Mouse (Mus musculus) neural tube, embryonic 12.5 days (tissue): ENCODE measurements at regions not wholly inside any gene's neighbourhood (a gene's known extent, or its start where the extent isn't known, plus 50 kb on each side); places are given as distances from the start of the nearest gene placed in this dataset.

Experiments
- ATAC-seq: fragments of 200-750 bp; cut with Nextera tagmentation; 2 replicates; pipeline ENCODE4 v1.8.0; 2017; ENCODE audit warnings: low read depth, mild to moderate bottlenecking, moderate TSS enrichment, moderate library complexity; ENCODE audit not compliant: low FRiP score
- H3K27ac ChIP-seq: fragments of 300-500 bp; sonication (generic); 2 replicates; pipeline ENCODE4 v1.5.1; 2016
- H3K27me3 ChIP-seq: fragments of 300-500 bp; sonication (generic); replicated peaks from 2 replicates; pipeline ENCODE4 v1.6.1; 2016; ENCODE audit warnings: mild to moderate bottlenecking
- H3K36me3 ChIP-seq: fragments of 300-500 bp; sonication (generic); 2 replicates; pipeline ENCODE4 v1.6.1; 2016; ENCODE audit warnings: mild to moderate bottlenecking
- H3K4me1 ChIP-seq: fragments of 300-500 bp; sonication (generic); 2 replicates; pipeline ENCODE4 v1.6.1; 2016
- H3K4me2 ChIP-seq: fragments of 300-500 bp; sonication (generic); replicated peaks from 2 replicates; pipeline ENCODE4 v1.6.1; 2016; ENCODE audit warnings: mild to moderate bottlenecking
- H3K4me3 ChIP-seq: fragments of 300-500 bp; sonication (generic); 2 replicates; pipeline ENCODE4 v1.5.1; 2016
- H3K9ac ChIP-seq: fragments of 300-500 bp; sonication (generic); 2 replicates; pipeline ENCODE4 v1.6.1; 2016; ENCODE audit warnings: mild to moderate bottlenecking
- H3K9me3 ChIP-seq: fragments of 300-500 bp; sonication (generic); 2 replicates; pipeline ENCODE4 v1.6.1; 2016; ENCODE audit warnings: mild to moderate bottlenecking
- WGBS: fragments of 180-500 bp; shearing (Covaris S2); methylation state at CpG from one replicate; pipeline ENCODE4 v1.1.7; 2016; 5-methylcytosine and 5-hydroxymethylcytosine counted together

DNA sequence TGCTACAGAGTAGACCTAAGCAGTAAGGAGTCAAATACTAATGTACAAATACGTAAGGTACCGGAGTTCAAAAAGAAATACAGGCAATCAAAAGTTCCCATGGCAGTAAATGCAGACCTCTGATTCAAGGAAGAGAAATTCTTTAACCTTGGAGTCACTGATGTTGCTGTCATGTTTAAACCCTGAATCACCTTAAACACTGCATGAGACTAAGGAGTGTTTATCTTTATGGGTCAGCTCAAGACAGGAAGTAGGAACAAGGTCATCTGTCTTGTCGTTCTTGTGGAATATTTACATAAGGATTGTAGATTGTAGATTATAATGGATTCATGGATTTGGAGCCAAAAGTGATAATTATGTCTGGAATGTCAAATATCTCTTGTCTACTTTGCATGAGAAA lies 1708.7 kb upstream of the Slc10a2 start:
- 80% methylated on average over 3 of the region's 3 CpGs for WGBS
- Histone ChIP-seq H3K4me3 (no peak overlapping the region), H3K27ac (no peak overlapping the region), H3K36me3 (no peaks in the 10 kb centered on the region), H3K9ac (no peak overlapping the region), H3K9me3 (no peaks in the 10 kb centered on the region), H3K27me3 (no peaks in the 10 kb centered on the region), H3K4me2 (no peak overlapping the region), H3K4me1 (no peaks in the 10 kb centered on the region)
- no peak for ATAC-seq

DNA sequence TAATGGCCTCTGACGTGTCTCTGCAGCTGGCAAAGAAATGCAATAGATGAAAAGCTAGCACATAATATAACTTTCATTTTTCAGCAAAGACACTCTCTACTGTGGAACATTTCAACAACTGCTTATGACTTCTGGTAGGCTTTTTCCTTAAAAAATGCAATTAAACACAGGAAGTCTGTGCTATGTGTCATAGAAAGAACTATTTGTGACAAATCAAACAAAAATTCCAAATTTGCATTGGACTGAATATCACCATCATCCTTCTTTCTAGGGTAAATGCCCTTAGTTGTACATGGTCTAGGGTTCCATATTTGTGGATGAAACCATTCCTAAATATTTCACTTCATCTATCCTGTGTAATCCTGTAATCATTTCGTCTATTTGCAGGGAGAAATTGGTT lies 1702.0 kb upstream of the Slc10a2 start:
- H3K27ac ChIP-seq = no peak overlapping the region
- H3K4me3 ChIP-seq = no peak overlapping the region
- H3K9me3 ChIP-seq = no peaks in the 10 kb centered on the region
- WGBS = 59% methylated on average over 2 of the region's 2 CpGs
- ATAC-seq = no peak
- H3K4me2 ChIP-seq = no peak overlapping the region
- no peaks in the 10 kb centered on the region for H3K4me1 ChIP-seq
- no peaks in the 10 kb centered on the region for H3K36me3 ChIP-seq
- no peaks in the 10 kb centered on the region for H3K27me3 ChIP-seq
- H3K9ac ChIP-seq = no peak overlapping the region

DNA sequence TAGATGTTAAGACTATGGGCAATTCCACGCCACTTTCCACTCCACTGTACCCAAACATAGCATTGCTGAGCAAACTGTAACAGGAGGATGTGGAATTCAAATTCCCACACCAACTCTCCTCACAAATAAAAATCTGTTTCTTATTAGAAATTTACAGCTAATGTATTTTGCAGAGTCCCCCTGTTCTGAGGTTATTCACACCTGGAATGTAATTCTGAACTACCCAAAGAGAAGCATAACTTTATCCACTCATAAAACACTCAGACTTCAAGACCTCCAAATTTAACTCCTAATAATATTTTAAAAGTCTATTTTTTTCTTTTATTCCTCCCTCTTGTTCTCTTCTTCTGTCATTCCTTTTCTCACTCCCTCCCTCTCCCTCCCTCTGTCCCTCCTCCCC lies 1698.0 kb upstream of the Slc10a2 start:
- no peak overlapping the region for H3K27ac ChIP-seq
- no peaks in the 10 kb centered on the region for H3K4me1 ChIP-seq
- H3K36me3 ChIP-seq = no peaks in the 10 kb centered on the region
- ATAC-seq = no peak
- no peak overlapping the region for H3K9ac ChIP-seq
- no peak overlapping the region for H3K4me2 ChIP-seq
- no peaks in the 10 kb centered on the region for H3K9me3 ChIP-seq
- H3K27me3 ChIP-seq = no peaks in the 10 kb centered on the region
- no peak overlapping the region for H3K4me3 ChIP-seq
- 79% methylated on average over 1 of the region's 1 CpGs for WGBS

DNA sequence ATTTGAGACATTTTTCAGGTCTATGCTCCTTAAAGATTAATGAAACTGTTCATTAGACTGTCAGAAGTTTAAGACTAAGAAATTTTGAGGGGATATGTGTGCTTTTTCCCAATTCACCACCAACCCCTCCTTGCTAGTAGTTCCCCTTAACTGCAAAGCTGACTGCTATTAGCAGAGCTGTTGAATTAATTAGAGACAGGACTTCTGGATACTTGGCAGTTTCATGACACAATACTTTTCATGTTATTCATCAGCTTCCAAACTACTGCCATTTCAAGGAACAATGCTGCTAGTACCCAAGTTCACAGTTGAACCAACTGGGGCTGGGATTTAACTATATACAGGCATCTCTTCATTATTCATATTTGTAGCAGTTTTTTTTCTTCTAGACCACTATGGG lies 1695.9 kb upstream of the Slc10a2 start:
- Histone ChIP-seq H3K27ac (no peak overlapping the region), H3K4me2 (no peak overlapping the region), H3K36me3 (no peaks in the 10 kb centered on the region), H3K9ac (no peak overlapping the region), H3K4me1 (no peaks in the 10 kb centered on the region), H3K27me3 (no peaks in the 10 kb centered on the region), H3K9me3 (no peaks in the 10 kb centered on the region), H3K4me3 (no peak overlapping the region)
- ATAC-seq = no peak

DNA sequence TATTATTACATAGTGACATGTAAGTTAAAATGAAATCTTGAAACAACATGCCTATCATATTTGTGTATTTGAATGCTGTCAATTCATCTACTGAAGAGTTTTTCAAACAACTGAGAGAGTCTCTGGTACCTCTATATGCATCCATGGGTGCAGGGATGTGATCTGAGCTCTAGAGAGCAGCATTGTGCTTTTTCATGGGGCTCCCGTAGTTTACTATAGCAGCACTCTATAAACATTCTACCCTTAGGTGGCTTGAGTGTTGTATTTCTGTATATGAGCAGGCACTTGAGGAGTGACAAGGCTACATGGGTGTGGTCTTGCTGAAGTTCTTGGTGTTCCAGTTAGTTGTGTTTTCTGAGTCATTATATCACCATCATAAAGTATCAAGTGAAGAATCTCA lies 1683.9 kb upstream of the Slc10a2 start:
- Histone ChIP-seq H3K27ac (no peak overlapping the region), H3K4me3 (no peak overlapping the region), H3K4me2 (no peak overlapping the region), H3K9ac (no peak overlapping the region), H3K9me3 (no peaks in the 10 kb centered on the region), H3K4me1 (no peaks in the 10 kb centered on the region), H3K27me3 (no peaks in the 10 kb centered on the region), H3K36me3 (no peaks in the 10 kb centered on the region)
- WGBS = 73% methylated on average over 1 of the region's 1 CpGs
- no peak for ATAC-seq

DNA sequence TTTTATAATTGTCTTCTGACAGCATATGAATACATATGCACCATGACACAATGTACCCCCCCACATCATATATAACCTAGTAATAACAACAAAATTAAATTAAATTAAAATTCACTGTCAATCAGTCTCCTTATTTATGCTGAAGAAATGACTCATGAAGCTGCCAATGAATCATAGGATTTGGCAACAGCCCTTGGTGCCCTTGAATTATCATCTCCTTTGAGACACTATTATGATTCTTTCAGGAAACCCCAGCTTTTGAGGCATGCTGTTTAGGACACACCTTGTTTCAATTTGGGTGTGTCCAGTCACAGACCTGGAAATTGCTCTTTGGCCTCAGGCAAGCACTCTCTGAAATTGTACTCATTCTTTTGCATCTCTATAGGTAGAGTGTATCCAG lies 1675.8 kb upstream of the Slc10a2 start:
- no peak overlapping the region for H3K4me2 ChIP-seq
- no peaks in the 10 kb centered on the region for H3K27me3 ChIP-seq
- no peak overlapping the region for H3K4me3 ChIP-seq
- no peaks in the 10 kb centered on the region for H3K36me3 ChIP-seq
- no peak overlapping the region for H3K27ac ChIP-seq
- no peaks in the 10 kb centered on the region for H3K9me3 ChIP-seq
- no peak overlapping the region for H3K9ac ChIP-seq
- no peak for ATAC-seq
- H3K4me1 ChIP-seq = no peaks in the 10 kb centered on the region

DNA sequence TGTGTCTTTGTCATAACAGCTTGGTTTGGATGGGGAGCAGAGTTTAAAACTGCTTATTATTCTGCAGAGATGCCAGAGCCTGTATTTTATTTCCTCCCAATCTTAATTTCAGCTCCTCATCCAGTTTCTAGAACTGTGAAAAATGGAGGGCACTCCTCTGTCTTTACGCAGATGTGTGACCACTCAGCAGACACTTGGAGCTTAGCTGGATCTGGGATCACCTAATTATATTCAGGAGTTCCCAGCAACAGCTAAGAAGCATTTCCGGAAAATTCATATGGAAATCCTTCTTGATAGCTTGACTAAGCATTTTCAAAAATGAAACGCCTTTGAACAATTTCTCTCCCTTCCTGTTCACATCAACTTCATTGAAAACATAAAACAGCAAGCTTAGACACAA lies 1670.0 kb upstream of the Slc10a2 start:
- H3K9ac ChIP-seq = no peak overlapping the region
- H3K4me2 ChIP-seq = no peak overlapping the region
- no peak overlapping the region for H3K4me3 ChIP-seq
- H3K27me3 ChIP-seq = no peaks in the 10 kb centered on the region
- ATAC-seq = no peak
- WGBS = 94% methylated on average over 3 of the region's 3 CpGs
- H3K9me3 ChIP-seq = no peaks in the 10 kb centered on the region
- H3K27ac ChIP-seq = no peak overlapping the region
- no peaks in the 10 kb centered on the region for H3K4me1 ChIP-seq
- H3K36me3 ChIP-seq = no peaks in the 10 kb centered on the region

DNA sequence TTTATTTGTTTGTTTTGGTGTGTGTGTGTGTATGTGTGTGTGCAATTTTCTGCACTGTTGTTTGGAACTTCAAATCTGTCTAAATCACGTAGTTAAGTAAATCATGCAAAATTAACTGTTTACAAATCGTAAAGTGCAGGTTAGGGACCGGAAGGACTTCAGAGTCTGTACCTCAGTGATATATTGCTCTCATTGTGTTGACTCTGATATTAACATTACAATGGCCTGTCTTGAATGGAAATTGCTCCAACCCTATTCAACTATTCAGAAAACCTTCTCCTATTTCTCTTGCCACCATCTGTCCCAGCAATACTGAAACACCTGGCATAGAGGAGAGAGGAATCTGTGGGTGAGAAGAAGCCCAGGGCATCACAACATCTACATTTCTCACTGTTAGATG lies 1624.4 kb upstream of the Slc10a2 start:
- Histone ChIP-seq H3K27ac (no peak overlapping the region), H3K4me1 (0 out of 2 replicates have a peak, but pooled peaks cover 2% of the 10 kb centered on the region), H3K9me3 (no peaks in the 10 kb centered on the region), H3K27me3 (no peaks in the 10 kb centered on the region), H3K4me3 (no peak overlapping the region), H3K36me3 (no peaks in the 10 kb centered on the region), H3K9ac (no peak overlapping the region), H3K4me2 (no peak overlapping the region)
- WGBS = 29% methylated on average over 3 of the region's 3 CpGs
- ATAC-seq = peak; percentile 83

DNA sequence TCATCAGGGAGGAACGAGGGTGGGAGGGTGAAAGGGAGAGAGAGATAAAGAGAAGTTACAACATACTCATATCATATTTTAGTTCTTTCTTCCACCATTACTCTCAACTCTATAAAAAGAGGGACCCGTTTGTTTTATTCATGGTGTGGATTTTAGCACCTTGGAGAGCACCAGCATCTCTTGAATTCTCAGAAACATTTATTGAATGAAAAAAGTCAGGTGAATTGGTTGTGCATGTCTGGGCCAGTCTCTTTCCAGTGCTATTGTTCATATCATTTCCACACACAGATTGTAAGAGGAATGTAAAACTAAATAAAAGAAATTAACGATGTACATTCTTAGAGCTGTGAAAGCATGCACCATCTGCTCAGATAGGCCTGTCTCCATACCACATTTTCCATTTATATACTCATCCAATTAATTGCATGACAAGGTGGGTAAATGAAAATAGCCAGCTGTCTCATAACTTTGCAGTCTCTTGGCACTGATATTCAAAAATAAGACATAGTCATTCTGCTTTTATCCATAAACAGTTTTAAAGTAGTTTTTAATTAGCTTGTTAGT lies 1603.8 kb upstream of the Slc10a2 start:
- H3K4me3 ChIP-seq = no peak overlapping the region
- no peak overlapping the region for H3K9ac ChIP-seq
- no peak for ATAC-seq
- H3K36me3 ChIP-seq = no peaks in the 10 kb centered on the region
- H3K4me2 ChIP-seq = no peak overlapping the region
- H3K27ac ChIP-seq = no peak overlapping the region
- no peaks in the 10 kb centered on the region for H3K9me3 ChIP-seq
- no peaks in the 10 kb centered on the region for H3K27me3 ChIP-seq
- 66% methylated on average over 3 of the region's 3 CpGs for WGBS
- no peaks in the 10 kb centered on the region for H3K4me1 ChIP-seq

DNA sequence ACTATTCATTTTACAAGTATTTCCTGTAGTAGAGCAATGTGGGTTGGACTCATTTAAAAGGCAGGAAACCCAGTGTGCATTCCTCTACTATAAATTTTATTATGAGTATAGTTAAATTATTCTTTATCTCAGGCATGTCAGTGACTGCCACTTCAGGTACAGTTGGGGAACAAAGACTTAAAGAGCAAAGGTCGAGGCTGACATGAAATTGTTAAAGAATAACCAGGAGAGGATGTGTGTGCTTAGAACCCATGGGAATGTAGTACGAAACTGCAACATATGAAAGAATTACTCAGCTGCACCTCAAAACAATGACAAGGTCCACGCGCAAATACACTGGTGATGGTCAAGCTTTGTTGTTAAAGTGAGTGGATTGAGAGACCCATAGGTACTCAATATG lies 1583.4 kb upstream of the Slc10a2 start:
- no peak overlapping the region for H3K9ac ChIP-seq
- H3K9me3 ChIP-seq = no peaks in the 10 kb centered on the region
- H3K36me3 ChIP-seq = no peaks in the 10 kb centered on the region
- no peaks in the 10 kb centered on the region for H3K27me3 ChIP-seq
- WGBS = 84% methylated on average over 4 of the region's 4 CpGs
- no peak overlapping the region for H3K4me3 ChIP-seq
- no peak for ATAC-seq
- no peaks in the 10 kb centered on the region for H3K4me1 ChIP-seq
- no peak overlapping the region for H3K27ac ChIP-seq
- H3K4me2 ChIP-seq = no peak overlapping the region

DNA sequence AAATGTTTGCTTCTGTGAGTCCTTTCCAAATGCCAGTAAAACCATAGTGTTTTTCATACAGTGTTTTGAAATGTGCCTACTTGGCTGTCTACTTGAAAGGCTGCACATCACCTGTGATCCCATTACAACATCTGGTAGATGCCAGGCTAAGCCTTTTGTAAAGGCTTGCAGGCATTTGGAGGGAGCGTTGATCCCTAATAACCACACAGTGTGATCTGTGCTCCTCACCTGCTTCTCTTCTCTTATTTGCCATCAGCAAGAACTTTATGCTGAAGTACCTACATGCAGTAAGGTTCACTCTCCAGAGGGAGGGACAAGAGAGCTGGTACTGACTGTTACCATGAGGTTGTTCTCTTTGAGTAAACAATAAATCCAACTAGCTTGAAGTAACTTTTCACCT lies 1553.7 kb upstream of the Slc10a2 start:
- H3K36me3 ChIP-seq = no peaks in the 10 kb centered on the region
- no peaks in the 10 kb centered on the region for H3K27me3 ChIP-seq
- WGBS = 90% methylated on average over 1 of the region's 1 CpGs
- H3K4me1 ChIP-seq = no peaks in the 10 kb centered on the region
- no peaks in the 10 kb centered on the region for H3K9me3 ChIP-seq
- H3K9ac ChIP-seq = no peak overlapping the region
- ATAC-seq = no peak
- no peak overlapping the region for H3K4me3 ChIP-seq
- H3K27ac ChIP-seq = no peak overlapping the region
- no peak overlapping the region for H3K4me2 ChIP-seq

DNA sequence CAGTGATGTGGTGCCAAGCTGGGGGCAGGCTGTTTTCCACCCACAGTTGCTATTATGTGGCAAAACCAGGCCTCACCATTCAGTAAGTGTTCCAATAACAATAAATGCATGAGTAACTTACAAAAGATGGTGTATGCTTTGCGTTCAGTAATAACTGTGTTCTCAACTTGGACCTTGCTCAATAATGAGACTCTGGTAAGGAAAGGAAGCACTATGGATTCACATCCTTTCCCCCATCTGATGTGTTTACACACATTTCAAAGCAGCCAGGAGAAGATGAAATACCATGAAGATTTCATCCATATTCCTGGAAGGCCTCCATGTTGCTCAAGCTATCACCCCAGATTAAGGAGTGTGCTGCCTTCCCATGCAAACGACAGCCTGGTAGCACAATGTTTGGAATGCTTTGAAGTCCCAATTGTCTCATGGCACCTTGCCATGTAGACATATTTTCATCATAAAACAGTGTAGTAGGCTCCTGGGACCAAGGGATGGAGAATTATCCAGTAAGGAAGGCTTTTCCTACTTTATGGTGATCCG lies 1552.4 kb upstream of the Slc10a2 start:
- H3K4me1 ChIP-seq = no peaks in the 10 kb centered on the region
- H3K9me3 ChIP-seq = no peaks in the 10 kb centered on the region
- no peak overlapping the region for H3K4me3 ChIP-seq
- H3K36me3 ChIP-seq = no peaks in the 10 kb centered on the region
- no peak overlapping the region for H3K9ac ChIP-seq
- no peak for ATAC-seq
- no peaks in the 10 kb centered on the region for H3K27me3 ChIP-seq
- no peak overlapping the region for H3K4me2 ChIP-seq
- H3K27ac ChIP-seq = no peak overlapping the region
- 83% methylated on average over 3 of the region's 3 CpGs for WGBS

DNA sequence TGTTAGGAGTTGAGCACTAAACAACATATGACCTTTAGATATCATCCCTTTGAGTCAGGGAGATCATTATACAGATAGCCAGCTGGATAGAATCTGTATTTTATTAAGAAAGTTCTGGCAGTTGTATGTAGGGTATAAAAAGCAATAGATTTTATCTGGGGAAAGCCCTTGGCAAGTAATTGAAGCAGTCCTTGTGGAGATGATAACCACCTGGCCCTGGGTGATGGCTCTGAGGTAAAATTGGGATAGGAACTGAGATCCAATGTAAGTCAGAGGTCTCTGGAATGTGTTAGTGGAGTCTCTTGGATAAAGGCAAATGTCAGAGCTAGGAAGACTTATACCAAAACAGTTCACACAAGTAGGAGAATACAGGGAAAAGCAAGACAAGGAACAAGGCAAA lies 1547.0 kb upstream of the Slc10a2 start:
- Histone ChIP-seq H3K4me2 (no peak overlapping the region), H3K36me3 (no peaks in the 10 kb centered on the region), H3K4me3 (no peak overlapping the region), H3K9ac (no peak overlapping the region), H3K4me1 (no peaks in the 10 kb centered on the region), H3K9me3 (no peaks in the 10 kb centered on the region), H3K27me3 (no peaks in the 10 kb centered on the region), H3K27ac (no peak overlapping the region)
- ATAC-seq = no peak
